ENCODE assay signal across 13 mouse cellular contexts in the genomic region with DNA sequence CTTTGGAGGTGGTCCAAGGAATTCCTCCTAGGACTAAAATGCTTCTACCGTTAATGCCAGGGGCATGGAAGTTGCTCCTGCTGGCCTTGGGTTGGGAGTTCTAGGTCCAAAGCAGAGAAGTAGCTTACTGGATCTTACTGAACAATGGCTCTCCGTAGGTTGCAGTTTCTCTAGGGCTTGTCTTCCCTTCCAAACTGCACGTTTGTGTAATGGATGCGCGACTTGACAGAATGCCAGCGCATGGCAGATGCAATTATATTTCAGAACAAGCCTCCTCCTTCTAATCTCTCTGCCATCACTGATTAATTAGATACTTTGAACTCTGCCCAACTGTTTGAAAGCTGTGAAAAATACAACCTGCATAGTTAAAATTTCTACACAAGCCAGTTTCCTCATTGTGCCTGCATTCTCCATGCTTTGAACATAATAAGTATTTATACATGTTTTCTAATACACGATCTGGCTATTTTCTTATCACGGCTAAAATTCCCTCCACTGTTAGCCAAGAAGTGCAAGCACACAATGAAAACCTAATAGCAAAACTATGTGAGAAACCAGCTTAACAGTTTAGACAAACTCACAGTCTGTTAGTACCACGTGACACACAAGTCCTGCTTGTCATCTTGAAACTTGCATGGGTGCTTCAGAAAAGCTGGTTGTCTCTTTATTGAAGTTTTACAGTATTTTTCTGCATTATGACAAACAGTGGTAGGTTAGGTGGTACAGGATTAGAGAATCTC. TPM values are rescaled to one million over a fixed set of nuclear protein-coding genes. Genes with fewer than 3 reads are reported as not detected.
DNase-seq lines count a peak whose midpoint lies in the region; ATAC-seq and TF ChIP-seq lines count a peak whose summit lies in the region.
"Had no signal": no experiment of that assay in that cellular context is flagged by ENCODE, and none has a peak within 500 bp of the region (broad histone marks: within the 10 kb centered on the region; RNA-seq: fewer than 3 reads in every experiment).

No protein-coding gene starts in this region.

- peaks cover 7% of the 10 kb centered on the region for H3K4me1 ChIP-seq in hindbrain, embryonic 16.5 days (ENCODE audit: control insufficient read depth, insufficient read depth, low read depth, low read length)
- H3K4me1 ChIP-seq in hindbrain, embryonic 12.5 days, result peaks cover 7% of the 10 kb centered on the region; the same call in 1 of the 2 replicates
- H3K4me1 ChIP-seq in forebrain, embryonic 14.5 days (ENCODE audit: control insufficient read depth, insufficient read depth, low read length), result peaks cover 8% of the 10 kb centered on the region; the same call in 1 of the 2 replicates
- no peaks in the 10 kb centered on the region; the same call in 1 of the 2 replicates for H3K4me1 ChIP-seq in intestine, postnatal 0 days (replicated peaks; ENCODE audit: control insufficient read depth, insufficient read depth, low read length)

- H3K27ac ChIP-seq in hindbrain, embryonic 16.5 days (ENCODE audit: low read depth, low read length), result peak overlapping the region; percentile 17; the same call in 1 of the 2 replicates
- H3K27ac ChIP-seq in hindbrain, embryonic 12.5 days, result no peak overlapping the region
- peak overlapping the region; percentile 49; the same call in 1 of the 2 replicates for H3K27ac ChIP-seq in forebrain, embryonic 14.5 days (ENCODE audit: low read depth, low read length)
- no peak overlapping the region for H3K27ac ChIP-seq in intestine, postnatal 0 days (ENCODE audit: low read depth, low read length)
- H3K27ac ChIP-seq: hindbrain, embryonic 15.5 days had no signal

- no peak for ATAC-seq in hindbrain, embryonic 16.5 days
- ATAC-seq in hindbrain, embryonic 12.5 days (ENCODE audit: low FRiP score), result no peak
- ATAC-seq in forebrain, embryonic 14.5 days, result peak; percentile 57; the same call in 1 of the 2 replicates
- no peak for ATAC-seq in intestine, postnatal 0 days
- no peak for ATAC-seq in megakaryocyte progenitor cell, adult 5-6 weeks (replicated peaks; ENCODE audit: poor library complexity)
- no peak for ATAC-seq in megakaryocyte-erythroid progenitor cell, adult 5-6 weeks (replicated peaks; ENCODE audit: low FRiP score, low TSS enrichment, poor library complexity, severe bottlenecking)
- ATAC-seq: activated CD4-positive, CD25-positive, alpha-beta regulatory T cell, adult 4 months had no signal

- H3K9ac ChIP-seq in hindbrain, embryonic 16.5 days (ENCODE audit: low read depth, low read length), result no peak overlapping the region
- H3K9ac ChIP-seq in hindbrain, embryonic 12.5 days, result no peak overlapping the region
- H3K9ac ChIP-seq in forebrain, embryonic 14.5 days (ENCODE audit: low read length), result no peak overlapping the region
- H3K9ac ChIP-seq in intestine, postnatal 0 days (ENCODE audit: low read depth, low read length), result no peak overlapping the region
- H3K9ac ChIP-seq: hindbrain, embryonic 15.5 days; limb, embryonic 15.5 days had no signal

- H3K4me3 ChIP-seq in hindbrain, embryonic 16.5 days (ENCODE audit: low read length), result no peak overlapping the region
- no peak overlapping the region for H3K4me3 ChIP-seq in hindbrain, embryonic 12.5 days
- no peak overlapping the region for H3K4me3 ChIP-seq in forebrain, embryonic 14.5 days (ENCODE audit: low read depth, low read length)
- H3K4me3 ChIP-seq in intestine, postnatal 0 days (ENCODE audit: low read depth, low read length), result no peak overlapping the region
- H3K4me3 ChIP-seq: hindbrain, embryonic 15.5 days; limb, embryonic 15.5 days had no signal

- 52% methylated on average over 9 of the region's 9 CpGs for WGBS in hindbrain, embryonic 16.5 days
- WGBS in hindbrain, embryonic 12.5 days, result 85% methylated on average over 9 of the region's 9 CpGs
- WGBS in forebrain, embryonic 14.5 days, result 39% methylated on average over 9 of the region's 9 CpGs
- 59% methylated on average over 9 of the region's 9 CpGs for WGBS in intestine, postnatal 0 days

- no peak overlapping the region for H3K4me2 ChIP-seq in hindbrain, embryonic 16.5 days (ENCODE audit: low read length)
- no peak overlapping the region for H3K4me2 ChIP-seq in hindbrain, embryonic 12.5 days (replicated peaks)
- no peak overlapping the region for H3K4me2 ChIP-seq in forebrain, embryonic 14.5 days (ENCODE audit: low read length)
- no peak overlapping the region for H3K4me2 ChIP-seq in intestine, postnatal 0 days (replicated peaks; ENCODE audit: low read depth)
- H3K4me2 ChIP-seq: hindbrain, embryonic 15.5 days; limb, embryonic 15.5 days had no signal

- no peaks in the 10 kb centered on the region for H3K9me3 ChIP-seq in hindbrain, embryonic 16.5 days (ENCODE audit: control insufficient read depth, low read length)
- H3K9me3 ChIP-seq in hindbrain, embryonic 12.5 days (replicated peaks), result no peaks in the 10 kb centered on the region
- no peaks in the 10 kb centered on the region for H3K9me3 ChIP-seq in forebrain, embryonic 14.5 days (replicated peaks; ENCODE audit: control insufficient read depth, low read length)
- no peaks in the 10 kb centered on the region for H3K9me3 ChIP-seq in intestine, postnatal 0 days (ENCODE audit: control insufficient read depth)
- H3K9me3 ChIP-seq: hindbrain, embryonic 15.5 days; limb, embryonic 15.5 days had no signal

- H3K36me3 ChIP-seq in hindbrain, embryonic 16.5 days (ENCODE audit: control insufficient read depth, insufficient read depth, low read length), result no peaks in the 10 kb centered on the region
- H3K36me3 ChIP-seq in hindbrain, embryonic 12.5 days, result no peaks in the 10 kb centered on the region
- no peaks in the 10 kb centered on the region for H3K36me3 ChIP-seq in forebrain, embryonic 14.5 days (ENCODE audit: control insufficient read depth, insufficient read depth, low read length)
- no peaks in the 10 kb centered on the region; the same call in 1 of the 2 replicates for H3K36me3 ChIP-seq in intestine, postnatal 0 days (ENCODE audit: control insufficient read depth, insufficient read depth)
- H3K36me3 ChIP-seq: hindbrain, embryonic 15.5 days; limb, embryonic 15.5 days had no signal

- no peaks in the 10 kb centered on the region for H3K27me3 ChIP-seq in hindbrain, embryonic 16.5 days (replicated peaks; ENCODE audit: control insufficient read depth, insufficient read depth, low read length)
- H3K27me3 ChIP-seq in hindbrain, embryonic 12.5 days, result no peaks in the 10 kb centered on the region
- H3K27me3 ChIP-seq in forebrain, embryonic 14.5 days (replicated peaks; ENCODE audit: control insufficient read depth, insufficient read depth, low read length), result no peaks in the 10 kb centered on the region
- no peaks in the 10 kb centered on the region for H3K27me3 ChIP-seq in intestine, postnatal 0 days (replicated peaks; ENCODE audit: control insufficient read depth, insufficient read depth, low read length)
- H3K27me3 ChIP-seq: hindbrain, embryonic 15.5 days; limb, embryonic 15.5 days had no signal

- DNase-seq in Muller cell, postnatal 12 days (ENCODE audit: inconsistent ontology term), result peak; percentile 55
- peak; percentile 86 for DNase-seq in forebrain, embryonic 14.5 days (ENCODE audit: low spot score)
- peak; percentile 65 for DNase-seq in layer of hippocampus, adult 11-12 months (ENCODE audit: low spot score)
- DNase-seq: gastrocnemius, postnatal 25 days; thymus, postnatal 4 days had no signal

- no peak for TF ChIP-seq CTCF in intestine, postnatal 0 days (IDR thresholded peaks at IDR 0.05; ENCODE audit: low read depth)

RNA-seq across cellular contexts. Expression of a gene that starts 53.4 kb away (rescaled TPM):
- 1.2 and 1.6 TPM in 2 replicates for polyA plus RNA-seq in hindbrain, embryonic 16.5 days (2015; fragmentation: Nextera tagmentation; extraction: Ambion mirVana)
- 0.22 and 0.27 TPM in 2 replicates for polyA plus RNA-seq in hindbrain, embryonic 12.5 days (2016; fragmentation: Nextera tagmentation; extraction: Ambion mirVana)
- 1.4 and 1.8 TPM in 2 replicates for polyA plus RNA-seq in forebrain, embryonic 14.5 days (2014; fragmentation: Nextera tagmentation; extraction: Ambion mirVana)
- polyA plus RNA-seq in intestine, postnatal 0 days (2015; fragmentation: Nextera tagmentation; extraction: Ambion mirVana), result 0.07 and 0.14 TPM in 2 replicates
- total RNA-seq in megakaryocyte progenitor cell, adult 5-6 weeks (2015), result not detected in 2 replicates
- total RNA-seq in megakaryocyte progenitor cell, adult 5-6 weeks (2017), result 0.37 and 0.54 TPM in 2 replicates
- 0.17 TPM in 1 of 2 replicates, not detected in the other for total RNA-seq in megakaryocyte-erythroid progenitor cell, adult 5-6 weeks (2014; fragmentation: Nextera tagmentation)
- 0.66 TPM in 1 of 2 replicates, not detected in the other for total RNA-seq in megakaryocyte-erythroid progenitor cell, adult 5-6 weeks (2017)

Comparison
In these comparisons a context has a peak if more than half of its experiments do, and no peak if none do; other contexts are left out.
1. H3K27ac ChIP-seq: peak in hindbrain, embryonic 16.5 days (single experiment) and forebrain, embryonic 14.5 days (single experiment); none in hindbrain, embryonic 12.5 days (single experiment) and intestine, postnatal 0 days (single experiment).
2. Peak in every context shown above with its lines, with median percentiles within 50 percentile points of each other: DNase-seq.